Mouse (Mus musculus): ENCODE measurements around the gene Atp2b1.
A peak's percentile ranks its signal among the peaks of the same experiment; 100 is the strongest.

Gene Atp2b1

DNA sequence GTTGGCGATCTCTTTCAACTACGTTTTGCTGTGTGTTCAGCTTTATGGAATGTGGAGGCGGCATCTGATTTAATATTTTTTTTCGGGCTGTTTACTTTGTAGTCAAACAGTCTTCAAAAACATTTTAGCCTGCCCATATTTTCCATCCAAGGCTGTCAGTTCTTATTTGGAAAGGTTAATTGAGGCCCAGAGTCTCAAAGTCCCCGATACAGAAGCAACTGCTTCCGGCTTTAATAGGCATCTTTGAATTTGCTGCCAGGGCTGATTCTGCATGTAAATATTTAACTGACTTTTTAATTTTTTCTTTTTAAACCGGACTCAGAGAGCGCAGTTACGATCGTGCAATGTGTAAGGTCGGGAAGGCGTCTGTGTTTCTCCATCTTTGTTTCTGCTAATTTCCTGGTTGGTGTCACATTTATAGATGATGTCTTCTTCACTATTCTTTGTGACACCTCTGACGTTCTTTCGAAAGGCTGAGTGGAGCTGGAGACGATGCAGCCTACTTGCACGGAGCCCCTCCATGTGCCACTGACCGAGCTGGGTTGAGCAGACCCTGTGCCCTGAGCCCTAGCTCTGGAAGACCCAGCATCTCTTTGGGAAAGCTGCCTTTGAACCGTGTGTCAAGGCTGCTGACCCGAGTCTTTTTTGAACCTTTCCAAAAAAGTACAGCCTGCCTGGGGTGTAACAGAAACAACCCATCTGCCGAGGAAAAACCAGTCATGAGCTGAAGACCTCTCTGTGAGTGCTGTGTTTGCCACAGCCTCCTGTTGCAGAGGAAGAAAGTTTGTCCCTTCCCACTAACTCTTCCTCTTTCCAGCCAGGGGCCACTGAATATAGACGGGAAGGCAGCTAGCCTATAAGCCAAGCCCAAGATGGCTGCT lies 123.2 kb downstream of the Atp2b1 start:
- DNase-seq, result no peak

GRCm38 (mm10) chr10:99038866-99039265 lies 124.7 kb downstream of the Atp2b1 start:
- DNase-seq, result no peak

DNA sequence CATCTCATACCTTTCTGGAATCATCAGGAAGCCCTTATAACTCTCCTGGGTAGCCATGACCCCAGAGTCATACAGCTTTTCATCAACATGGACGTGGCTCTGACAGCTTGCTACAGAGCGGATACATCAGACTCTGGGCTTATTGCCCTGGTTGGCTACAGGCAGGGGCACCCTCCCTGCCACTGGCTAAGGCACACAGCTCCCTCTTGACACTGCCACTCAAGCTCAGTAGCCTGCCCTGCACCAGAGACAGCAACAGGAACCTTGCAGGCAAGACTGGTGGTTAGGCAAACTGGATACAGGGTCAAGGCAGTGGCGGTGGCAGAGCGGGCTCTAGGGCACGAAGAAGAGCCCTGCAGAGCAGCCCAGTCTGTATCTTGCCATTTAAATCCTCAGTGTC lies 126.0 kb downstream of the Atp2b1 start:
- DNase-seq, result no peak

DNA sequence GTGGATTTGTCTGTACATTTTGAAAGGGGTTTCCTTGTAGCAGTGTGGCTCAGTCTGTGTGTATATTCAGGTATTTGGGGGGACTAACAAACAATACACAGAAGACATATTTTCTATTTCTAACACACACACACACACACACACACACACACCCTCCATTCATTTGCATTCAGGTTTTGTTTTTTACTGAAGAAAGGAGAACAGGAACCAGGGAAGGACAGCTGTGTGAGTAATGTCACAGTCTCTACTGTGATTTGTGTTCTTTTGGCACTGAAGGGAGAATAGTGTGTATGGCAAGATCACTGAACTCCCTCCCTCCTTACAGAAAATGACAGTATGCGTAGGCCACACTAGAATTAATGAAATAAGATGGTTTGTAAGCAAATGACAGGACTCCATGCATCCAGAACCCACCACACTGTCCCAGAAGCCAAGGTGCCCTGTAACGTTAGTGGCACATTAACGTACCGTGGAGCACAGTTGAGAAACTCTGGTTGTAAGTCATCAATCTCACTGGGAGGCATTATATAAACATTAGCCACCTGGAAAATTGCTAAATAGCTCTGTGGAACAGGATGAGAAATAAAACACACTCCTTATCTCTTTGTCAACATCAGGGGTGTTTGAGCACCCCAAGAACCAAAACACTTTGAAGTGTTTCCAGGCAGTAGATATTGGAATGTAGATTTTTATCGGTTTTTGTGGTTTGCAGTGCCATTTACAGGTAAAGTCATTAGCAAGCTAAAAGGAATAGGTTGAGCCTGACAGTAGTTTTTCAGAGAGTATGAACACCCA lies 132.7 kb downstream of the Atp2b1 start:
- DNase-seq, result no peak

GRCm38 (mm10) chr10:99047551-99047940 lies 133.3 kb downstream of the Atp2b1 start:
- no peak for DNase-seq

GRCm38 (mm10) chr10:99050093-99050492 lies 135.9 kb downstream of the Atp2b1 start:
- DNase-seq, result no peak

- DNase-seq, result no peak
These were observed 138.9 kb downstream of the Atp2b1 start for GRCm38 (mm10) chr10:99053111-99053510.

DNA sequence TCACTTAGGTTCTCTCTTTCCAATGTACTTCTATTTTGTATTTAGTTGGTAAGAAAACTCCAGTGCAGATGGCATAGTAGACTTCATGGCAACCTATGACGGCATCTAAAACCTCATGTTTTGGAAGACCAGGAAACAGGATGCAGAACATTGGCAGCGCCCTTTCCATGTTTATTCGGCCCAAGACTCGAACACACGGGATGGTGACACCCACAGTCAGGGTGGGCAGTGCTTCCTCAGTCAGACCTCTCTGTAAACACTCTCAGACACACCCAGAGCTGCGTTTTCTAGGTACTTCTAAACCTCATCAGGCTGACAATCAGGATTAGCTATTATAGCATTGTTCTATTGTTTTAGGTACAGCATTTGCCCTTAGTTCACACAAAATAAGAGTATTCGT lies 146.4 kb downstream of the Atp2b1 start:
- no peak for DNase-seq

- no peak for DNase-seq
These were observed 147.2 kb downstream of the Atp2b1 start for GRCm38 (mm10) chr10:99061418-99061817.

DNA sequence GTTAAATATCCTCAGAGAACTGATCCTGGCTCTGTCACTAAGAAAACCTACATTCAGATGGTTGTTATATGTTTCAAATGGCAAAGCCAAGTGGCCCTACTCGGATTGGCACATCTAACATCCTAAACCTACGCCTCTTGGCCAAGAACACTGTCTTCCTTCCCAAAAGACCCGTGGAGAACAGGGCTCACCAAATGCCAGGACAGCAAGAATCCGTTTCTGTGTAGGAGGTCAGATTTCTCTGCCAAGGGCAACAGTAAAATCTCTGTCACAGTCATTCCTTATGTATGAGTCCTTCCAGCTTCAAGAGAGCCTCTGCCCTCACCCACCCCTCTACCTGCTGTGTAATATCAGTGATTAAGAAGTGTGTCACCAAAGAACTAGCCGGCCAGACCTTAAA lies 148.3 kb downstream of the Atp2b1 start:
- peak; percentile 47 for DNase-seq
